Comparison of ENCODE assay signal across 10 mouse cellular contexts in the genomic region with DNA sequence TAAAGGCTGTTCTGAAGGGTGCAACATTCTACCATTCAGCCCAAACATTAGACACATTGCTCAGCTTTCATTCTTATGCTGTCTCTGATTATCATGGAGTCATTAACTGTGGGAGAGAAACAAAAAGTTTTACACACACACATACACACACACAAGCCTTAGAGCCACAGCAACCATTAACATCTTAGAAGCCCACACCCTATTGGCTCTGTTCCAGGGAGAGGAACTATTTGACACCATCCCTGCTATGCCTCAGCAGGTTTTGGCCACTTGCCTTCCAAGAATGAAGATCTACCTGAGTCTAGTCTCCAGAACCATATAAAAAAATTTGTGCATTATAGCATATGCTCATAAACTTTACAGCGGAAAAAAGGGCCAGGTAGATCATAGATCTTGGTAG.
"Had no signal": no experiment of that assay in that cellular context is flagged by ENCODE, and none has a peak within 500 bp of the region (broad histone marks: within the 10 kb centered on the region; RNA-seq: fewer than 3 reads in every experiment).

No protein-coding gene starts in this region.

- H3K27ac ChIP-seq: intestine, embryonic 15.5 days; limb, embryonic 12.5 days; liver, embryonic 13.5 days; midbrain, embryonic 13.5 days; neural tube, embryonic 12.5 days; stomach, postnatal 0 days had no signal

- H3K27me3 ChIP-seq: intestine, embryonic 15.5 days; limb, embryonic 12.5 days; liver, embryonic 13.5 days; midbrain, embryonic 13.5 days; neural tube, embryonic 12.5 days had no signal

- H3K4me1 ChIP-seq: intestine, embryonic 15.5 days; limb, embryonic 12.5 days; liver, embryonic 13.5 days; midbrain, embryonic 13.5 days; neural tube, embryonic 12.5 days had no signal

- H3K4me3 ChIP-seq: intestine, embryonic 15.5 days; limb, embryonic 12.5 days; liver, embryonic 13.5 days; midbrain, embryonic 13.5 days; myocyte; neural tube, embryonic 12.5 days had no signal

- H3K9me3 ChIP-seq: intestine, embryonic 15.5 days; limb, embryonic 12.5 days; liver, embryonic 13.5 days; midbrain, embryonic 13.5 days; neural tube, embryonic 12.5 days had no signal

- DNase-seq: liver; liver, embryonic 13.5 days; liver, postnatal 0 days; thymus, postnatal 4 days had no signal

- H3K36me3 ChIP-seq: intestine, embryonic 15.5 days; limb, embryonic 12.5 days; liver, embryonic 13.5 days; midbrain, embryonic 13.5 days; neural tube, embryonic 12.5 days had no signal

- H3K4me2 ChIP-seq: intestine, embryonic 15.5 days; limb, embryonic 12.5 days; liver, embryonic 13.5 days; midbrain, embryonic 13.5 days; neural tube, embryonic 12.5 days had no signal

- ATAC-seq: intestine, embryonic 15.5 days; liver, postnatal 0 days; midbrain, embryonic 13.5 days had no signal

- H3K9ac ChIP-seq: intestine, embryonic 15.5 days; limb, embryonic 12.5 days; liver, embryonic 13.5 days; liver, postnatal 0 days; midbrain, embryonic 13.5 days; neural tube, embryonic 12.5 days had no signal
